ENCODE assay signal across 9 mouse cellular contexts in the genomic region with DNA sequence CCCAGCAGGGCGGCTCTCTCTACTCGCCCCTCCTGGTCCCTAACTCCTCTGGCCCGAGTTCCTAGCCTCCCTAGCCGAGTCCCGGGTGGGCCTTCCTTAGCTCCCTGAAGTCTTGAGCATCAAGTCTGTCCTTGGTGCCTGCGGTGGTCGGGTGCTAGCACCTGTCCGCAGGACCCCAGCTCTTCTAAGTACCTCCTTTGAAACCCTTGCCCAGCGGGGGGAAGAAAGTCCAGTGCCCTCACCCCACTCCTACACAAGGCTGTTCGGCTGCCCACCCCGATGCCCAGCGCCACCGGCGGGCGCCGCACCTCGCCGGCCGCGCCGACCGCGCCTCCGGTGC. TPM values are rescaled to one million over a fixed set of nuclear protein-coding genes. Genes with fewer than 3 reads are reported as not detected.
A peak's percentile ranks its signal among the peaks of the same experiment; 100 is the strongest.
DNase-seq lines count a peak whose midpoint lies in the region; ATAC-seq and TF ChIP-seq lines count a peak whose summit lies in the region.
"Had no signal": no experiment of that assay in that cellular context is flagged by ENCODE, and none has a peak within 500 bp of the region (broad histone marks: within the 10 kb centered on the region; RNA-seq: fewer than 3 reads in every experiment).

No protein-coding gene starts in this region.

- peak overlapping the region; percentile 63 for H3K9ac ChIP-seq in forebrain, embryonic 14.5 days (ENCODE audit: low read length)
- H3K9ac ChIP-seq in limb, embryonic 11.5 days (ENCODE audit: low read length): no peak overlapping the region
- no peak overlapping the region for H3K9ac ChIP-seq in neural tube, embryonic 13.5 days

- H3K27me3 ChIP-seq in forebrain, embryonic 14.5 days (replicated peaks; ENCODE audit: control insufficient read depth, insufficient read depth, low read length): peaks cover 82% of the 10 kb centered on the region
- H3K27me3 ChIP-seq in limb, embryonic 11.5 days (ENCODE audit: control insufficient read depth, insufficient read depth, low read length): peaks cover 94% of the 10 kb centered on the region
- peaks cover 98% of the 10 kb centered on the region for H3K27me3 ChIP-seq in neural tube, embryonic 13.5 days

- peak overlapping the region; percentile 76 for H3K4me3 ChIP-seq in lung, adult 2 months (replicated peaks; ENCODE audit: extremely low read depth, low read depth, low read length)
- peak overlapping the region; percentile 33 for H3K4me3 ChIP-seq in forebrain, embryonic 14.5 days (ENCODE audit: low read depth, low read length)
- H3K4me3 ChIP-seq in limb, embryonic 11.5 days (ENCODE audit: low read depth, low read length): no peak overlapping the region
- H3K4me3 ChIP-seq in neural tube, embryonic 13.5 days: peak overlapping the region; percentile 3; the same call in 1 of the 2 replicates

- 2% methylated on average over 24 of the region's 24 CpGs for WGBS in lung, adult 2 months
- WGBS in forebrain, embryonic 14.5 days: 0% methylated on average over 16 of the region's 24 CpGs
- WGBS in limb, embryonic 11.5 days: under 1% methylated on average over 24 of the region's 24 CpGs
- WGBS in neural tube, embryonic 13.5 days: under 1% methylated on average over 24 of the region's 24 CpGs

- peak overlapping the region; percentile 84 for H3K27ac ChIP-seq in forebrain, embryonic 14.5 days (ENCODE audit: low read depth, low read length)
- no peak overlapping the region for H3K27ac ChIP-seq in limb, embryonic 11.5 days (replicated peaks; ENCODE audit: low read depth, low read length)
- H3K27ac ChIP-seq in neural tube, embryonic 13.5 days (replicated peaks): no peak overlapping the region

- TF ChIP-seq CTCF in lung, adult 2 months (IDR thresholded peaks at IDR 0.05; ENCODE audit: insufficient read depth, low read length): no peak

- no peaks in the 10 kb centered on the region for H3K9me3 ChIP-seq in forebrain, embryonic 14.5 days (replicated peaks; ENCODE audit: control insufficient read depth, low read length)
- H3K9me3 ChIP-seq in limb, embryonic 11.5 days (ENCODE audit: control insufficient read depth, low read length): no peaks in the 10 kb centered on the region
- H3K9me3 ChIP-seq in neural tube, embryonic 13.5 days: no peaks in the 10 kb centered on the region

- H3K4me1 ChIP-seq in lung, adult 2 months (ENCODE audit: control insufficient read depth, insufficient read depth, low read length): no peaks in the 10 kb centered on the region; the same call in 1 of the 2 replicates
- no peaks in the 10 kb centered on the region for H3K4me1 ChIP-seq in forebrain, embryonic 14.5 days (ENCODE audit: control insufficient read depth, insufficient read depth, low read length)
- H3K4me1 ChIP-seq in limb, embryonic 11.5 days (ENCODE audit: control insufficient read depth, insufficient read depth, low read length): peaks cover 8% of the 10 kb centered on the region; the same call in 1 of the 2 replicates
- peaks cover 12% of the 10 kb centered on the region; the same call in 1 of the 2 replicates for H3K4me1 ChIP-seq in neural tube, embryonic 13.5 days (replicated peaks)

- no peak for ATAC-seq in forebrain, embryonic 14.5 days
- no peak for ATAC-seq in limb, embryonic 11.5 days (ENCODE audit: insufficient number of reproducible peaks, low FRiP score, low TSS enrichment, low read depth)
- ATAC-seq in neural tube, embryonic 13.5 days (ENCODE audit: low read depth): no peak
- ATAC-seq in CD4-positive, CD25-positive, alpha-beta regulatory T cell, adult 4 months: no peak

- DNase-seq in lung, adult 2 months: no peak
- DNase-seq in lung, postnatal 25 days (ENCODE audit: low spot score): no peak
- no peak for DNase-seq in forebrain, embryonic 14.5 days (ENCODE audit: low spot score)
- DNase-seq in limb, embryonic 11.5 days (ENCODE audit: low spot score): no peak
- no peak for DNase-seq in urinary bladder, adult 2 months (ENCODE audit: low spot score)
- no peak for DNase-seq in cerebellum, adult 9-10 months

- no peak for TF ChIP-seq POLR2A in lung, adult 2 months (IDR thresholded peaks at IDR 0.05; ENCODE audit: borderline replicate concordance, extremely low read depth, low read depth, low read length)

- H3K36me3 ChIP-seq in forebrain, embryonic 14.5 days (ENCODE audit: control insufficient read depth, insufficient read depth, low read length): no peaks in the 10 kb centered on the region
- no peaks in the 10 kb centered on the region for H3K36me3 ChIP-seq in limb, embryonic 11.5 days (ENCODE audit: control insufficient read depth, insufficient read depth, low read length)
- H3K36me3 ChIP-seq in neural tube, embryonic 13.5 days: no peaks in the 10 kb centered on the region

- H3K4me2 ChIP-seq in forebrain, embryonic 14.5 days (ENCODE audit: low read length): peak overlapping the region; percentile 43
- peak overlapping the region; percentile 24; the same call in 1 of the 2 replicates for H3K4me2 ChIP-seq in limb, embryonic 11.5 days (ENCODE audit: low read depth, severe bottlenecking)
- H3K4me2 ChIP-seq in neural tube, embryonic 13.5 days: peak overlapping the region; percentile 18

RNA-seq across cellular contexts. Expression of a gene that starts 2.4 kb away (rescaled TPM):
- 267 and 400 TPM in 2 replicates for polyA plus RNA-seq in lung, adult 2 months (2012; rRNA removed)
- polyA plus RNA-seq in forebrain, embryonic 14.5 days (2014; fragmentation: Nextera tagmentation; extraction: Ambion mirVana): 13.9 and 15.9 TPM in 2 replicates
- polyA plus RNA-seq in limb, embryonic 11.5 days (2014; fragmentation: Nextera tagmentation; extraction: Ambion mirVana): not detected in 2 replicates
- 0.14 and 0.73 TPM in 2 replicates for polyA plus RNA-seq in neural tube, embryonic 13.5 days (2015; fragmentation: Nextera tagmentation; extraction: Ambion mirVana)
- polyA plus RNA-seq in CD4-positive, CD25-positive, alpha-beta regulatory T cell, adult 4 months (2017; shearing (Covaris generic)): not detected
- polyA plus RNA-seq in urinary bladder, adult 2 months (2012; rRNA removed): not detected in 2 replicates
- polyA plus RNA-seq: neural tube, embryonic 11.5 days had no signal

Comparison
In these comparisons a context has a peak if more than half of its experiments do, and no peak if none do; other contexts are left out.
1. RNA of a gene that starts 2.4 kb away (polyA plus RNA-seq): 267 to 400 TPM in lung, adult 2 months; 13.9 to 15.9 TPM in forebrain, embryonic 14.5 days, 0.14 to 0.73 TPM in neural tube, embryonic 13.5 days, not detected in limb, embryonic 11.5 days, not detected in CD4-positive, CD25-positive, alpha-beta regulatory T cell, adult 4 months and not detected in urinary bladder, adult 2 months; every median in the first group is over 10 times any median in the second.
2. Peak in every context shown above with its lines, with median percentiles within 50 percentile points of each other: H3K4me2 ChIP-seq.